Mouse (Mus musculus): ENCODE measurements around the gene Fcnb. TPM values are rescaled to one million over a fixed set of nuclear protein-coding genes. Genes with fewer than 3 reads are reported as not detected.

The Fcnb gene
- total RNA-seq, 2 experiments from 2014 or later: 139 to 149 TPM

GRCm38 (mm10) chr2:28089095-28089494 is 4.4 kb upstream of the Fcnb start:
- no peak for ATAC-seq (replicated peaks; ENCODE audit: poor library complexity)

GRCm38 (mm10) chr2:28086112-28086511 is 1.4 kb upstream of the Fcnb start:
- ATAC-seq (replicated peaks; ENCODE audit: poor library complexity): no peak

- ATAC-seq (replicated peaks; ENCODE audit: poor library complexity): peak; percentile 80
Observed at GRCm38 (mm10) chr2:28075616-28076187, 9.0 kb downstream of the Fcnb start.

- ATAC-seq (replicated peaks; ENCODE audit: poor library complexity): peak; percentile 58
Observed at GRCm38 (mm10) chr2:28068537-28068878, 16.2 kb downstream of the Fcnb start.

- ATAC-seq (replicated peaks; ENCODE audit: poor library complexity): peak; percentile 40
Observed at GRCm38 (mm10) chr2:28067821-28068536, 16.7 kb downstream of the Fcnb start.

GRCm38 (mm10) chr2:28067175-28067574 is 17.5 kb downstream of the Fcnb start:
- no peak for ATAC-seq (replicated peaks; ENCODE audit: poor library complexity)

- no peak for ATAC-seq (replicated peaks; ENCODE audit: poor library complexity)
Observed at GRCm38 (mm10) chr2:28066686-28067085, 18.0 kb downstream of the Fcnb start.

GRCm38 (mm10) chr2:28065081-28065651 is 19.5 kb downstream of the Fcnb start:
- ATAC-seq (replicated peaks; ENCODE audit: poor library complexity): no peak

- peak; percentile 54 for ATAC-seq (replicated peaks; ENCODE audit: poor library complexity)
Observed at GRCm38 (mm10) chr2:28064339-28065080, 20.2 kb downstream of the Fcnb start.

- peak; percentile 14; the same call in 1 of the 2 replicates for ATAC-seq (replicated peaks; ENCODE audit: poor library complexity)
Observed at GRCm38 (mm10) chr2:28063711-28064338, 20.9 kb downstream of the Fcnb start.

- ATAC-seq (replicated peaks; ENCODE audit: poor library complexity): no peak
Observed at GRCm38 (mm10) chr2:28059922-28060321, 24.8 kb downstream of the Fcnb start.

- no peak for ATAC-seq (replicated peaks; ENCODE audit: poor library complexity)
Observed at GRCm38 (mm10) chr2:28047092-28047491, 37.6 kb downstream of the Fcnb start.

- no peak for ATAC-seq (replicated peaks; ENCODE audit: poor library complexity)
Observed at GRCm38 (mm10) chr2:28046311-28046710, 38.4 kb downstream of the Fcnb start.

- ATAC-seq (replicated peaks; ENCODE audit: poor library complexity): no peak
Observed at GRCm38 (mm10) chr2:28044920-28045598, 39.6 kb downstream of the Fcnb start.

- ATAC-seq (replicated peaks; ENCODE audit: poor library complexity): no peak
Observed at GRCm38 (mm10) chr2:28040466-28040865, 44.2 kb downstream of the Fcnb start.

- ATAC-seq (replicated peaks; ENCODE audit: poor library complexity): no peak
Observed at GRCm38 (mm10) chr2:28039647-28040325, 44.9 kb downstream of the Fcnb start.

- no peak for ATAC-seq (replicated peaks; ENCODE audit: poor library complexity)
Observed at GRCm38 (mm10) chr2:28038391-28039096, 46.1 kb downstream of the Fcnb start.

- ATAC-seq (replicated peaks; ENCODE audit: poor library complexity): no peak
Observed at GRCm38 (mm10) chr2:28037505-28038390, 46.9 kb downstream of the Fcnb start.

Measured in megakaryocyte progenitor cell, adult 5-6 weeks (primary cell).